Mouse (Mus musculus) heart, embryonic 15.5 days (tissue): Measurements from ENCODE around the gene Lrrc57. TPM values are rescaled to one million over a fixed set of nuclear protein-coding genes. Genes with fewer than 3 reads are reported as not detected.

Experiments
- ATAC-seq: fragments of 200-750 bp; cut with Nextera tagmentation; replicated peaks from 2 replicates; pipeline ENCODE4 v1.8.0; 2017; ENCODE audit warnings: low read depth, moderate TSS enrichment; ENCODE audit not compliant: insufficient number of reproducible peaks, insufficient read depth, low FRiP score
- H3K27ac ChIP-seq: fragments of 300-500 bp; sonication (generic); 2 replicates; pipeline ENCODE4 v1.5.1; 2015; ENCODE audit warnings: mild to moderate bottlenecking, inconsistent platforms
- H3K27me3 ChIP-seq: fragments of 300-500 bp; sonication (generic); 2 replicates; pipeline ENCODE4 v1.6.1; 2015; ENCODE audit warnings: inconsistent platforms
- H3K36me3 ChIP-seq: fragments of 300-500 bp; sonication (generic); 2 replicates; pipeline ENCODE4 v1.6.1; 2015; ENCODE audit warnings: mild to moderate bottlenecking, inconsistent platforms
- H3K4me1 ChIP-seq: fragments of 300-500 bp; sonication (generic); replicated peaks from 2 replicates; pipeline ENCODE4 v1.6.1; 2015; ENCODE audit warnings: inconsistent platforms
- H3K4me2 ChIP-seq: fragments of 300-500 bp; sonication (generic); 2 replicates; pipeline ENCODE4 v1.6.1; 2015; ENCODE audit warnings: inconsistent platforms, mild to moderate bottlenecking, moderate library complexity
- H3K4me3 ChIP-seq: fragments of 300-500 bp; sonication (generic); 2 replicates; pipeline ENCODE4 v1.5.1; 2015; ENCODE audit warnings: mild to moderate bottlenecking, inconsistent platforms
- H3K9ac ChIP-seq: fragments of 300-500 bp; sonication (generic); 2 replicates; pipeline ENCODE4 v1.6.1; 2015; ENCODE audit warnings: mild to moderate bottlenecking, inconsistent platforms
- H3K9me3 ChIP-seq: fragments of 300-500 bp; sonication (generic); replicated peaks from 2 replicates; pipeline ENCODE4 v1.6.1; 2016; ENCODE audit warnings: inconsistent platforms
- WGBS: fragments of 180-500 bp; shearing (Covaris S2); methylation state at CpG from one replicate; pipeline ENCODE4 v1.1.7; 2015; ENCODE audit warnings: mixed read lengths; 5-methylcytosine and 5-hydroxymethylcytosine counted together
- polyA plus RNA-seq: library from polyadenylated mRNA; unstranded; fragments of >200 nt; fragmentation: Nextera tagmentation; extraction: Ambion mirVana; gene quantifications from 2 replicates; pipeline ENCODE4 v1.2.1, GENCODE M21; 2015

Lrrc57 gene
- polyA plus RNA-seq: 19.1 and 20.8 TPM in 2 replicates

- peak within 1 kb of the TSS; percentile 87 for H3K4me3 ChIP-seq
- peaks cover 18% of the 10 kb centered on the region; the same call in 1 of the 2 replicates for H3K36me3 ChIP-seq
- H3K9ac ChIP-seq: peak within 1 kb of the TSS; percentile 80
- under 1% methylated on average over 52 of the region's 52 CpGs for WGBS
- peaks cover 23% of the 10 kb centered on the region for H3K4me1 ChIP-seq
- H3K9me3 ChIP-seq: no peaks in the 10 kb centered on the region
- peak; percentile 93 for ATAC-seq
- no peaks in the 10 kb centered on the region for H3K27me3 ChIP-seq
- peak within 1 kb of the TSS; percentile 86 for H3K4me2 ChIP-seq
- peak within 1 kb of the TSS; percentile 90 for H3K27ac ChIP-seq
Measured at GRCm38 (mm10) chr2:120608830-120609723, at the start of gene Lrrc57, which contains the start of gene Haus2. TSS of gene Lrrc57 (minus strand) at chr2:120609520. TSS of gene Haus2 (plus strand) at chr2:120609383.

GRCm38 (mm10) chr2:120658486-120658885, 49.2 kb upstream of the Lrrc57 start:
- no peak for ATAC-seq
- H3K36me3 ChIP-seq: no peaks in the 10 kb centered on the region
- 66% methylated on average over 5 of the region's 5 CpGs for WGBS
- no peaks in the 10 kb centered on the region for H3K9me3 ChIP-seq
- H3K4me1 ChIP-seq: peaks cover 10% of the 10 kb centered on the region
- H3K9ac ChIP-seq: no peak overlapping the region
- H3K27me3 ChIP-seq: no peaks in the 10 kb centered on the region
- no peak overlapping the region for H3K27ac ChIP-seq
- no peak overlapping the region for H3K4me2 ChIP-seq
- no peak overlapping the region for H3K4me3 ChIP-seq

DNA sequence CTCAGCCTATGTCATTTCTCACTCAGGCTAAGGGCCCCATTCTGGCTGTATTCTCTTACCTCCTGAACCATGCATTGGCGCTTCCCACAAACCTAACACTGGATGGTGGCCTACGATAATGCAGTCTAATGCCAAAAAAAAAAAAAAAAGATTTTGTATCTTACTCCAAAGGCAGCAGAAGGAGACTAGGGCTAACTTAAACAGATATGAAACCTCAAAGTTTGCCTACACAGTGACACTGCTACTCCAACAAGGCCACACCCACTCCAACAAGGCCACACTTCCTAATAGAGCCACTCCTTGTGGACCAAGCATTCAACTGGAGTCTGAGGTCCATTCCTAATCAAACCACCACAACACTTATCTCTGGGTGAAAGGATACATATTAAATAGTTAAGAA, 47.4 kb upstream of the Lrrc57 start:
- Histone ChIP-seq H3K4me2 (no peak overlapping the region), H3K27me3 (no peaks in the 10 kb centered on the region), H3K9me3 (no peaks in the 10 kb centered on the region), H3K4me1 (peaks cover 13% of the 10 kb centered on the region), H3K27ac (no peak overlapping the region), H3K36me3 (no peaks in the 10 kb centered on the region), H3K4me3 (no peak overlapping the region), H3K9ac (no peak overlapping the region)
- 87% methylated on average over 2 of the region's 2 CpGs for WGBS
- no peak for ATAC-seq

GRCm38 (mm10) chr2:120655905-120656304, 46.6 kb upstream of the Lrrc57 start:
- Histone ChIP-seq H3K27me3 (no peaks in the 10 kb centered on the region), H3K4me3 (no peak overlapping the region), H3K4me2 (no peak overlapping the region), H3K9me3 (no peaks in the 10 kb centered on the region), H3K27ac (no peak overlapping the region), H3K9ac (no peak overlapping the region), H3K4me1 (peaks cover 13% of the 10 kb centered on the region), H3K36me3 (no peaks in the 10 kb centered on the region)
- 86% methylated on average over 5 of the region's 5 CpGs for WGBS
- no peak for ATAC-seq

DNA sequence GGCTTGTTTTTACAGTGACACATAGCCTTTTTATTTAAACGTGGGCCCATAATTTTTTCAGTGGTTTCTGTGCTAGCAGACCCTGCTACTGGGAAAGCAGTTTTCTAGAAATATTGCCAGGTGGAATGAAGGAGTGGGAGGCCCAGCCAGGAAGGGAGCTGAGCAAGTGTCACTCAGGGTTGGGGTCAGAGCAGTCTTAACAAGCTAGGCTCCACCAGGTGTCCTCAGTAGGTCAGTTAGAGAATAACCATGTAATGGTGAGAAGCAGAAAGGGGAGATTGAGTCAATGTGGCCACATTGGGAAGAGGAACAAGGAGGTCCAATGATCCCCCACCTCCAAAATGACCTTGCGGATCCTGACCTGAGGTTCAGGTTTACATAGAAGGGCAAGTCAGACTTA, 45.4 kb upstream of the Lrrc57 start:
- 72% methylated on average over 2 of the region's 2 CpGs for WGBS
- no peak overlapping the region for H3K9ac ChIP-seq
- no peaks in the 10 kb centered on the region for H3K9me3 ChIP-seq
- H3K4me2 ChIP-seq: no peak overlapping the region
- peaks cover 5% of the 10 kb centered on the region for H3K4me1 ChIP-seq
- no peak for ATAC-seq
- no peaks in the 10 kb centered on the region for H3K36me3 ChIP-seq
- no peak overlapping the region for H3K27ac ChIP-seq
- H3K27me3 ChIP-seq: no peaks in the 10 kb centered on the region
- H3K4me3 ChIP-seq: no peak overlapping the region

DNA sequence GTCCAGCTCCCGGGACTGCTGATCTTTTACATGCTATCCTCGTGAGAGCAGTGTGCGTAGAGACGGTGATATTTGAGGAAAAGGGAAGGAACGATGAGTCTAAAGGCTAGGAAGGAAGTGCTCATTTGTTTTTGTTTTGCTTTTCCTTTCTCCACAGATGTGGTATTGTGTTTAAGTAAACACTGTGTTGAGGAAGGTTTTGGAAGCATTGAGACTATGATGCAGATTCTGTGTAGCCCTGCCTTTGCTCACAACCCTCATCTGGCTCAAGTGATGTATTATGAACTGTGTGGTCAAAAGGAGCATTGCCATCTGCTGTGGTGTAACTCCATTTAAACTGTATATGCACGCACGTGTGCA, 43.6 kb upstream of the Lrrc57 start:
- Histone ChIP-seq H3K36me3 (no peaks in the 10 kb centered on the region), H3K27ac (peak overlapping the region; percentile 46), H3K4me2 (no peak overlapping the region), H3K4me3 (no peak overlapping the region), H3K4me1 (peaks cover 5% of the 10 kb centered on the region), H3K27me3 (no peaks in the 10 kb centered on the region), H3K9me3 (no peaks in the 10 kb centered on the region), H3K9ac (no peak overlapping the region)
- 75% methylated on average over 7 of the region's 7 CpGs for WGBS
- ATAC-seq: 0 out of 2 replicates have a peak, but pooled peaks have one; percentile 22

DNA sequence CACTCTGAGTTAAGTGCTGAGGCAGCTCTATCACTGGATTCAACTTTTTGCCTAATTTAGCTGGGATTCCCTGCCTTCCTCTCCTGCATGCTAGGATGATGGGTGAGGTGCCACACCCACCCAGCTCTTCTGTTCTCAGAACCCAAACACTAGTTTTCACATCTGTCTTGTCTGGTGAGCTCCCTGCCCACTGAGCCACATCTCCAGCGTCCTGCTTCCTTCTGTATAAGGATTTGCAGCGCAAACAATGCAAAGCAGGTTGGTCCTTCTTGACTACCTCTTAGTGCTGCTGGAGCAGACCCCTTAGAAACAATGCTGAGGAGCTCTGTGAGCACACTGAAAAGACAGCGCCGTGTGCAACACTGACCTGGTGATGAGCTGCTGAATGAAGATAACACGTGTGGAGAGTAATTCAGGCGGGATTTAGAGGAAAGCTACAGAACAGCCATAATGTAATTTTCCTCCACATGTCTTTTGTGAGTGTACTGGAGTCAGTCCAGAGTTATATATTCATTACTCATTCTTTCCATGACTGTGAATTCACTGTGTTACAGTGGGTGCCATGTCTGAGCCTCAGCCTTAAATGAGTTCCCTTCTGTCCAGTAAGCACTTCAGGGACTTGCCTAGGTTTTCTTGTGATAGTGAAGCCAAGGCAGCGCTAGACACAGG, 43.1 kb upstream of the Lrrc57 start:
- no peak overlapping the region for H3K4me2 ChIP-seq
- H3K36me3 ChIP-seq: no peaks in the 10 kb centered on the region
- no peak overlapping the region for H3K4me3 ChIP-seq
- 51% methylated on average over 7 of the region's 7 CpGs for WGBS
- H3K9me3 ChIP-seq: no peaks in the 10 kb centered on the region
- no peaks in the 10 kb centered on the region for H3K27me3 ChIP-seq
- ATAC-seq: peak; percentile 62; the same call in 1 of the 2 replicates
- no peak overlapping the region for H3K9ac ChIP-seq
- H3K4me1 ChIP-seq: peaks cover 5% of the 10 kb centered on the region
- H3K27ac ChIP-seq: peak overlapping the region; percentile 46

GRCm38 (mm10) chr2:120646777-120647176, 37.5 kb upstream of the Lrrc57 start:
- WGBS: 51% methylated on average over 4 of the region's 4 CpGs
- Histone ChIP-seq H3K36me3 (no peaks in the 10 kb centered on the region), H3K4me2 (no peak overlapping the region), H3K27me3 (no peaks in the 10 kb centered on the region), H3K4me1 (no peaks in the 10 kb centered on the region; the same call in 1 of the 2 replicates), H3K27ac (no peak overlapping the region), H3K4me3 (no peak overlapping the region), H3K9me3 (no peaks in the 10 kb centered on the region), H3K9ac (no peak overlapping the region)
- ATAC-seq: no peak

DNA sequence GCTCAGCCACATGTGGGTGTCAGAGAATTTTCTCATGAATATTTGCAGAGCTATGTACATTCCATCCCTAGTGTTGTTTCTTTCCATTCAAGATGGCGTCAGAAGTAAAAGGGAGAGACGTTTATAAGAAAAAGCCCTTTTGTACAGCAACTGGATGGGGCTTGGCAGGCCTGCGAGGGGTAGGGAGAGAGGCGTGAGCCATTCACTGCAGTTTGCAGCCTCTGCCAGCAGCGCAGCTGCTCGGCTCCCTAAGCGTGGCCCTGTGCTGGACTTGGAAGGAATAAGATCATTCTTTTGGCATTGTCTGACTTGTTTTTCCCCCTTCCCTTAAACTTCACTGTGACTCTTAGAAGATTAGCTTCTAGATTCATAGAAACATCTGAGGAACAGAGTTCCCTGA, 34.5 kb upstream of the Lrrc57 start:
- WGBS: 63% methylated on average over 7 of the region's 7 CpGs
- Histone ChIP-seq H3K9ac (no peak overlapping the region), H3K4me2 (no peak overlapping the region), H3K36me3 (no peaks in the 10 kb centered on the region), H3K4me1 (no peaks in the 10 kb centered on the region; the same call in 1 of the 2 replicates), H3K27ac (peak overlapping the region; percentile 51), H3K27me3 (no peaks in the 10 kb centered on the region), H3K9me3 (no peaks in the 10 kb centered on the region), H3K4me3 (no peak overlapping the region)
- ATAC-seq: peak; percentile 62

- Histone ChIP-seq H3K36me3 (no peaks in the 10 kb centered on the region), H3K4me2 (no peak overlapping the region), H3K27me3 (no peaks in the 10 kb centered on the region), H3K27ac (no peak overlapping the region), H3K9ac (no peak overlapping the region), H3K9me3 (no peaks in the 10 kb centered on the region), H3K4me1 (no peaks in the 10 kb centered on the region; the same call in 1 of the 2 replicates), H3K4me3 (no peak overlapping the region)
- 88% methylated on average over 8 of the region's 8 CpGs for WGBS
- no peak for ATAC-seq
Measured at GRCm38 (mm10) chr2:120640835-120641234, 31.5 kb upstream of the Lrrc57 start.

- Histone ChIP-seq H3K36me3 (peaks cover 16% of the 10 kb centered on the region; the same call in 1 of the 2 replicates), H3K9me3 (no peaks in the 10 kb centered on the region), H3K27ac (0 out of 2 replicates have a peak overlapping the region, but pooled peaks have one; percentile 21), H3K27me3 (no peaks in the 10 kb centered on the region), H3K9ac (no peak overlapping the region), H3K4me3 (no peak overlapping the region), H3K4me2 (no peak overlapping the region), H3K4me1 (peaks cover 24% of the 10 kb centered on the region)
- WGBS: 65% methylated on average over 4 of the region's 4 CpGs
- ATAC-seq: no peak
Measured at GRCm38 (mm10) chr2:120631957-120632356, 22.6 kb upstream of the Lrrc57 start.
